Mouse (Mus musculus) neural tube, embryonic 12.5 days (tissue): ENCODE results near the gene Cdk10. TPM values are rescaled to one million over a fixed set of nuclear protein-coding genes. Genes with fewer than 3 reads are reported as not detected.
"Not testable (repeated sequence)": the region's sequence is repeated elsewhere in the genome, so short reads cannot be mapped to it uniquely, and the experiment has no call there.

Experiments used
- ATAC-seq: fragments of 200-750 bp; cut with Nextera tagmentation; 2 replicates; pipeline ENCODE4 v1.8.0; 2017; ENCODE audit warnings: low read depth, mild to moderate bottlenecking, moderate TSS enrichment, moderate library complexity; ENCODE audit not compliant: low FRiP score
- H3K27ac ChIP-seq: fragments of 300-500 bp; sonication (generic); 2 replicates; pipeline ENCODE4 v1.5.1; 2016
- H3K27me3 ChIP-seq: fragments of 300-500 bp; sonication (generic); replicated peaks from 2 replicates; pipeline ENCODE4 v1.6.1; 2016; ENCODE audit warnings: mild to moderate bottlenecking
- H3K36me3 ChIP-seq: fragments of 300-500 bp; sonication (generic); 2 replicates; pipeline ENCODE4 v1.6.1; 2016; ENCODE audit warnings: mild to moderate bottlenecking
- H3K4me1 ChIP-seq: fragments of 300-500 bp; sonication (generic); 2 replicates; pipeline ENCODE4 v1.6.1; 2016
- H3K4me2 ChIP-seq: fragments of 300-500 bp; sonication (generic); replicated peaks from 2 replicates; pipeline ENCODE4 v1.6.1; 2016; ENCODE audit warnings: mild to moderate bottlenecking
- H3K4me3 ChIP-seq: fragments of 300-500 bp; sonication (generic); 2 replicates; pipeline ENCODE4 v1.5.1; 2016
- H3K9ac ChIP-seq: fragments of 300-500 bp; sonication (generic); 2 replicates; pipeline ENCODE4 v1.6.1; 2016; ENCODE audit warnings: mild to moderate bottlenecking
- H3K9me3 ChIP-seq: fragments of 300-500 bp; sonication (generic); 2 replicates; pipeline ENCODE4 v1.6.1; 2016; ENCODE audit warnings: mild to moderate bottlenecking
- WGBS: fragments of 180-500 bp; shearing (Covaris S2); methylation state at CpG from one replicate; pipeline ENCODE4 v1.1.7; 2016; 5-methylcytosine and 5-hydroxymethylcytosine counted together
- polyA plus RNA-seq: library from polyadenylated mRNA; unstranded; fragments of >200 nt; fragmentation: Nextera tagmentation; extraction: Ambion mirVana; gene quantifications from 2 replicates; pipeline ENCODE4 v1.2.1, GENCODE M21; 2016

Gene Cdk10
- 35.6 and 36.1 TPM in 2 replicates for polyA plus RNA-seq

- peak within 1 kb of the TSS; percentile 78 for H3K9ac ChIP-seq
- H3K27ac ChIP-seq: peak within 1 kb of the TSS; percentile 59; the same call in 1 of the 2 replicates
- H3K36me3 ChIP-seq: peaks cover 29% of the 10 kb centered on the region
- peak; percentile 84 for ATAC-seq
- no peaks in the 10 kb centered on the region for H3K27me3 ChIP-seq
- H3K4me3 ChIP-seq: peak within 1 kb of the TSS; percentile 59
- H3K4me1 ChIP-seq: peaks cover 14% of the 10 kb centered on the region
- WGBS: 3% methylated on average over 59 of the region's 59 CpGs
- H3K9me3 ChIP-seq: no peaks in the 10 kb centered on the region
- H3K4me2 ChIP-seq: peak within 1 kb of the TSS; percentile 96
Measured at GRCm38 (mm10) chr8:123224278-123225266, at the start of gene Cdk10. Cdk10 (plus strand) TSS chr8:123224842.

- Histone ChIP-seq H3K9me3 (peaks cover 19% of the 10 kb centered on the region), H3K27me3 (no peaks in the 10 kb centered on the region), H3K4me2 (no peak overlapping the region), H3K4me3 (no peak overlapping the region), H3K4me1 (0 out of 2 replicates have a peak, but pooled peaks cover 4% of the 10 kb centered on the region), H3K9ac (no peak overlapping the region), H3K36me3 (no peaks in the 10 kb centered on the region), H3K27ac (no peak overlapping the region)
- WGBS: 57% methylated on average over 3 of the region's 3 CpGs
- no peak for ATAC-seq
Measured at GRCm38 (mm10) chr8:123181391-123181790, 43.3 kb upstream of the Cdk10 start.

DNA sequence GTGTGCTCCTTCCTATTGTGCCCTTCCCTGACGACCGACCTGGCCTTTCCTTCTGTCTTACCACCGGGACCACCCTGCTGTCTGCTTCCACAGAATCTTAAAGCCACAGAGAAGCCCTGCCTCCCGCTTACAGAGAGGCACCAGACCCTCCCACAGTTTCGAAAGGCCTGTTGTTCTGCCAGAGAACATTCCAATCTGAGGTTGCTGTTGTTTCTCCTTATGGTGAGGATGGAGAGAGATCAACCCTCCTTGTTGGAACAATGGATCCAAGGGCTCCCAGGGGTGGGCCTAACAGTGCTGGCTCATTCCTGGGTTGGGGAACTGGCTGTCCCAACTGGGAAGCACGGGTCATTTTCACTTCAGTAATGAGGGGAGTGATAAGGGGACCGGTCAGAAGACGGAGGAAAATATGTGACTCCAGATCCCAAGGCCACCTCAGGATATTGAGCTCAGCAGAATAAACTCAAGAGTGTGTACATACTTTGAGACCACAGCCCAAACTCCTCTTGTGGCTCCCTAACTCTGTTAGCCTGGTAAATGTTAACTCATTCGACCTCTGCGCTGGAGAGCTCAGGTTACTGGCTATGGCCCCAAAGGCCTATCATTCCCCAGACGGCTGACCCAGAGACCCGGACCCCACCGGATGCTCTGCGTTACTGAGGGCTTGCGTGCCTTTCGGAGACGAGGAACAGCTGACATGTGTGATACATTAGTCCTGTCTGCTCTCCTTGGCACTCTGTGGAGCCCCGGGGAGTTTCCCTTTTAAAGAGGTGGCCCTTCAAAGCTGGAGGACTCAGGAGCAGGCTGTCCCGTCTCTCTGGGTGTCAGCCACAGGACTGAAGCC lies 38.9 kb upstream of the Cdk10 start, which contains the start of gene Dpep1:
Gene Dpep1 (plus strand): TSS at position 677 of the 844 bp plus-strand sequence.
- no peak within 1 kb of the TSS for H3K27ac ChIP-seq
- no peaks in the 10 kb centered on the region for H3K27me3 ChIP-seq
- H3K4me2 ChIP-seq: no peak within 1 kb of the TSS
- no peaks in the 10 kb centered on the region for H3K9me3 ChIP-seq
- H3K36me3 ChIP-seq: no peaks in the 10 kb centered on the region
- H3K4me3 ChIP-seq: no peak within 1 kb of the TSS
- H3K4me1 ChIP-seq: 0 out of 2 replicates have a peak, but pooled peaks cover 7% of the 10 kb centered on the region
- H3K9ac ChIP-seq: no peak within 1 kb of the TSS
- 51% methylated on average over 19 of the region's 19 CpGs for WGBS
- ATAC-seq: no peak

- no peak overlapping the region for H3K4me3 ChIP-seq
- H3K4me1 ChIP-seq: 0 out of 2 replicates have a peak, but pooled peaks cover 7% of the 10 kb centered on the region
- ATAC-seq: no peak
- WGBS: 85% methylated on average over 2 of the region's 2 CpGs
- no peaks in the 10 kb centered on the region for H3K36me3 ChIP-seq
- no peak overlapping the region for H3K4me2 ChIP-seq
- H3K27ac ChIP-seq: no peak overlapping the region
- H3K27me3 ChIP-seq: no peaks in the 10 kb centered on the region
- H3K9me3 ChIP-seq: no peaks in the 10 kb centered on the region
- H3K9ac ChIP-seq: no peak overlapping the region
Measured at GRCm38 (mm10) chr8:123188006-123188405, 36.6 kb upstream of the Cdk10 start.

DNA sequence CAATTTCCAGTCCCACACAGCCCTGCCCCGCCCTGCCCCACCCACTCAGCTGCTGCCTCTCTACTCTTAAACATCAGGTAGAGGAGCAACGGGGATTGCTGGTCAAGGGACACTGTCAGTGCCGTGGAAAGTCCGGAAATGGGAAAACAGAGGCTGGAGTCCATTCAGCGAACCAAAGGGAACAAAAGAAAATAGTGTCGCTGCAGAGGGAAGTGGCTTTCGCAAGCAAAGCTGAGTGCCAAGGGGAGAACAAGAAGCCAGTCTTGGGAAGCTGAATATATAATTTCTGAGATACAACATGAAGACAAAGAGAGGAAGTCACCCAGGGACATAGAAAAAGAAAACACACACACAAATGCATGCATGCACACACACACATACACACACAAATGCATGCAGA lies 35.8 kb upstream of the Cdk10 start:
- 80% methylated on average over 7 of the region's 7 CpGs for WGBS
- H3K36me3 ChIP-seq: no peaks in the 10 kb centered on the region
- no peak for ATAC-seq
- no peak overlapping the region for H3K4me3 ChIP-seq
- H3K4me1 ChIP-seq: 0 out of 2 replicates have a peak, but pooled peaks cover 7% of the 10 kb centered on the region
- no peak overlapping the region for H3K27ac ChIP-seq
- H3K27me3 ChIP-seq: no peaks in the 10 kb centered on the region
- no peaks in the 10 kb centered on the region for H3K9me3 ChIP-seq
- H3K9ac ChIP-seq: no peak overlapping the region
- no peak overlapping the region for H3K4me2 ChIP-seq

GRCm38 (mm10) chr8:123190678-123191077 lies 34.0 kb upstream of the Cdk10 start:
- no peaks in the 10 kb centered on the region for H3K9me3 ChIP-seq
- H3K27me3 ChIP-seq: no peaks in the 10 kb centered on the region
- no peak overlapping the region for H3K4me3 ChIP-seq
- H3K36me3 ChIP-seq: no peaks in the 10 kb centered on the region
- H3K9ac ChIP-seq: no peak overlapping the region
- ATAC-seq: no peak
- 5% methylated on average over 9 of the region's 9 CpGs for WGBS
- 0 out of 2 replicates have a peak, but pooled peaks cover 7% of the 10 kb centered on the region for H3K4me1 ChIP-seq
- H3K4me2 ChIP-seq: peak overlapping the region; percentile 27
- H3K27ac ChIP-seq: no peak overlapping the region

DNA sequence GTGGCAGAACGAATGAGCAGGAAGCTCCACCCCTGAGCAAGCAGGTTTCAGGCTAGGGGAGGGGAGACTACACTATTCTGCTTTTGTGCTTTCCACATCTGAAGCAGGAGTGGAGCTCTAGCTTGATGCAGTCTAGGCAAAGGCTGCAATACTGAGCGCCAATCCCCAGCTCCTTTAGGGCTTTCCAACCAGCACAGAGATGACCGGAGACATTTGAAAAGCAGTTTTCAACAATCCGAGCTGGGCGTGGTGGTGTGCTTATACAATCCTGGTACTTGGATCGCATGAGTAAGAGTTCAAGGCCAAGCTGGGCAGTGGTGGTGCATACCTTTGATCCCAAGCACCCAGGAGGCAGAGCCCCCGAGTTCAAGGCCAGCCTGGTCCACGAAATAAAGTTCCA lies 32.7 kb upstream of the Cdk10 start:
- Histone ChIP-seq H3K36me3 (no peaks in the 10 kb centered on the region), H3K4me3 (no peak overlapping the region), H3K4me2 (no peak overlapping the region), H3K4me1 (no peaks in the 10 kb centered on the region), H3K27ac (no peak overlapping the region), H3K27me3 (no peaks in the 10 kb centered on the region), H3K9me3 (no peaks in the 10 kb centered on the region), H3K9ac (no peak overlapping the region)
- 60% methylated on average over 8 of the region's 8 CpGs for WGBS
- ATAC-seq: no peak

- ATAC-seq: no peak
- Histone ChIP-seq H3K27me3 (no peaks in the 10 kb centered on the region), H3K4me1 (no peaks in the 10 kb centered on the region), H3K36me3 (no peaks in the 10 kb centered on the region), H3K27ac (no peak overlapping the region), H3K4me2 (no peak overlapping the region), H3K4me3 (no peak overlapping the region), H3K9ac (no peak overlapping the region), H3K9me3 (no peaks in the 10 kb centered on the region)
- 79% methylated on average over 9 of the region's 9 CpGs for WGBS
Measured at GRCm38 (mm10) chr8:123193771-123194170, 30.9 kb upstream of the Cdk10 start.

DNA sequence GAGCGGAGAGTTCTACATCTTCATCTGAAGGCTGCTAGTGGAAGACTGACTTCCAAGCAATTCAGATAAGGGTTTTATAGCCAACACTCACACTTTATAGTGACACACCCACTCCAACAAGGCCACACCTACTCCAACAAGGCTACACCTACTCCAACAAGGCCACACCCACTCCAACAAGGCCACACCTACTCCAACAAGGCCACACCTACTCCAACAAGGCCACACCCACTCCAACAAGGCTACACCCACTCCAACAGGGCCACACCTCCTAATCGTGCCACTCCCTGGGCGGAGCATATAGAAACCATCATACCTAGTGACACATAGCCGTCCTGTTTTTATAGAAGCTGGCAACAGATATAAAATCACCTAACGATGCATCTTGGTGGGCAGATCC lies 27.6 kb upstream of the Cdk10 start:
- H3K4me1 ChIP-seq, ATAC-seq, H3K27ac ChIP-seq, H3K9ac ChIP-seq, H3K4me2 ChIP-seq, H3K27me3 ChIP-seq, H3K36me3 ChIP-seq, H3K4me3 ChIP-seq, H3K9me3 ChIP-seq: not testable (repeated sequence)
- WGBS: 76% methylated on average over 5 of the region's 5 CpGs

DNA sequence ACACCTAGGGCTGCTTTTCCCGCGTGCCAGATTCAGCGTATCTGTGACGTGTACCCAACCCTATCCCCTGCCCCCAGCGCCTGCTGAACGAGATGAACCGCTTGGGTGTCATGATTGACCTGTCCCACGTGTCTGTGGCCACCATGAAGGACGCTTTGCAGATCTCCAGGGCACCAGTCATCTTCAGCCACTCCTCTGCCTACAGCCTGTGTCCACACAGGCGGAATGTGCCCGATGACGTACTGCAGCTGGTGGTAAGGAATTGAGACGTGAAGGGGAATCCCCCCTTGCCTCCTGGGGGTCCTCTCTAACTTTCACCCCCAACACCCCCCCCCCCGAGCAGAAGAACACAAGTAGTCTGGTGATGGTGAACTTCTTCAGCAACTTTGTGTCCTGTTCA lies 24.8 kb upstream of the Cdk10 start:
- H3K27me3 ChIP-seq: no peaks in the 10 kb centered on the region
- no peak overlapping the region for H3K27ac ChIP-seq
- no peaks in the 10 kb centered on the region for H3K4me1 ChIP-seq
- H3K36me3 ChIP-seq: peaks cover 7% of the 10 kb centered on the region
- no peaks in the 10 kb centered on the region for H3K9me3 ChIP-seq
- 77% methylated on average over 14 of the region's 14 CpGs for WGBS
- ATAC-seq: no peak
- H3K4me2 ChIP-seq: no peak overlapping the region
- no peak overlapping the region for H3K4me3 ChIP-seq
- H3K9ac ChIP-seq: no peak overlapping the region

DNA sequence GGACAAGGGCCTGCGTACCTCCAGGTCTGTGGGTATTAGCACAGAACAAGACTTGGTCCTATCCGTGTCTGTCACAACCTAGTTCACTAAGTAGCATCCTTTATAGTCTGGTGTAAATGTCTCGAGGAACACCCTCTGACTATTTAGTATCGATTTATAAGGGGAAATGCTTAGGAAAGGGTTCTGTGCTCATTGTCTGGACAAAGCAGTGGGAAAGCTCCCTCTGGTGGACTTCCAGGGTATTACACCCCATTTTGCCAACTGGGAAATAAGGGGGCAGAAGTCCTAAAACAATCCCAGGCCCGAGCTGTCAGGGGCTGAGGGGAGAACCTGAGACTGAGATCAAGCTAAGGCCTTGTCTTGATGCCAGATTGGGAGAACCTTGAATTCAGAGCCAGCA lies 22.4 kb upstream of the Cdk10 start:
- ATAC-seq: 0 out of 2 replicates have a peak, but pooled peaks have one; percentile 21
- no peak overlapping the region for H3K9ac ChIP-seq
- no peak overlapping the region for H3K4me3 ChIP-seq
- WGBS: 26% methylated on average over 5 of the region's 5 CpGs
- H3K27ac ChIP-seq: no peak overlapping the region
- no peaks in the 10 kb centered on the region for H3K9me3 ChIP-seq
- H3K36me3 ChIP-seq: peaks cover 28% of the 10 kb centered on the region
- H3K4me1 ChIP-seq: no peaks in the 10 kb centered on the region
- no peaks in the 10 kb centered on the region for H3K27me3 ChIP-seq
- H3K4me2 ChIP-seq: no peak overlapping the region

DNA sequence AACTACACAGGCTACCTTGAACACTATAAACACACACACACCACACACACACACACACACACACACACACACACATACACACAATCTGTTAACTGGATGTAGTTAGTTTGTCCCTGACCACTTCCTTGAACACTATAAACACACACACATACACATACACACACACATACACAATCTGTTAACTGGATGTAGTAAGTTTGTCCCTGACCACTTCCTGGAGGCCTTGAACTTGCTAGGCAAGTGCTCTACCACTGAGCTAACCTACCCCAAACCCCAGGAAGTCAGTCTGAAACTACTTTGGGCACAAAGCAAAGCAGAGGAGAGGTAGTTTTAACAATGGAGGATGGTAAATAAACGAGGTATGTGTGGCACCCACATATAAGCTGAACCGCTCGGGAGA lies 21.1 kb upstream of the Cdk10 start:
- H3K36me3 ChIP-seq: peaks cover 41% of the 10 kb centered on the region
- H3K27me3 ChIP-seq: no peaks in the 10 kb centered on the region
- H3K4me3 ChIP-seq: no peak overlapping the region
- no peak for ATAC-seq
- H3K27ac ChIP-seq: no peak overlapping the region
- H3K9me3 ChIP-seq: no peaks in the 10 kb centered on the region
- no peak overlapping the region for H3K9ac ChIP-seq
- WGBS: 90% methylated on average over 3 of the region's 3 CpGs
- no peaks in the 10 kb centered on the region for H3K4me1 ChIP-seq
- H3K4me2 ChIP-seq: no peak overlapping the region
